23 mouse cellular contexts compared by ENCODE assay signal in the genomic region with DNA sequence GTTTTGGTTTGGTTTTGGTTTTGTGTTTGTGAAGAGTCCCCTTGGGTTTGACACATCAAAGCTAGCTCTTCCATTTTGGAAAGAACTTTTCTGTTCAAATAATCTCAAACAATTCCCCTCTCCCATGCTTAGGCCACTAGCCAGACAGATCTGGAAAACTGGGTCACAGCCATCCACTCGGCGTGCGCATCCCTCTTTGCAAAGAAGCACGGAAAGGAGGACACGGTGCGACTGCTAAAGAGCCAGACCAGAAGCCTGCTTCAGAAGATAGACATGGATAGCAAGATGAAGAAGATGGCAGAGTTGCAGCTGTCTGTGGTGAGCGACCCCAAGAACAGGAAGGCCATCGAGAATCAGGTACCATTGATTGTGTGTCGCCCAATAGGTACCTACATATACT.
DNase-seq lines count a peak whose midpoint lies in the region; ATAC-seq and TF ChIP-seq lines count a peak whose summit lies in the region.
"Had no signal": no experiment of that assay in that cellular context is flagged by ENCODE, and none has a peak within 500 bp of the region (broad histone marks: within the 10 kb centered on the region; RNA-seq: fewer than 3 reads in every experiment).

No protein-coding gene starts in this region.

- H3K4me1 ChIP-seq in intestine, embryonic 15.5 days (replicated peaks): no peaks in the 10 kb centered on the region

- DNase-seq in frontal cortex, adult 2 months (ENCODE audit: extremely low spot score in 1 of 2, low spot score in 1 of 2): no peak
- peak; percentile 41 for DNase-seq in heart, adult 11 months
- no peak for DNase-seq in heart, postnatal 4 days
- DNase-seq in left cerebral cortex, adult 2 months (ENCODE audit: extremely low spot score in 1 of 2, low spot score in 2 of 2): no peak
- DNase-seq in left cerebral cortex, postnatal 4 days: no peak
- DNase-seq in brain, adult 2 months (ENCODE audit: low read depth, low spot score): peak; percentile 52
- DNase-seq: adrenal gland, adult 2 months; adrenal gland, adult 8-10 months; adrenal gland, postnatal 10 days; adrenal gland, postnatal 14 days; adrenal gland, postnatal 25 days; adrenal gland, postnatal 36 days; B cell, adult 2 months; cerebellum, adult 11 months; cerebellum, adult 11-12 months; cerebellum, adult 18-20 months had no signal

- no peak overlapping the region for H3K4me2 ChIP-seq in intestine, embryonic 15.5 days (replicated peaks)

- H3K9ac ChIP-seq in intestine, embryonic 15.5 days: no peak overlapping the region

- intact Hi-C loops in left cerebral cortex, adult 2 months (cut with DNase I): no loop called here
- intact Hi-C loops in left cerebral cortex, postnatal 4 days (cut with DNase I): no loop called here

- TF ChIP-seq CTCF in left cerebral cortex, adult 2 months (IDR thresholded peaks at IDR 0.05): no peak

- 95% methylated on average over 9 of the region's 9 CpGs for WGBS in intestine, embryonic 15.5 days

- no peak overlapping the region for H3K4me3 ChIP-seq in left cerebral cortex, adult 2 months
- no peak overlapping the region for H3K4me3 ChIP-seq in intestine, embryonic 15.5 days (replicated peaks)

- H3K27me3 ChIP-seq in intestine, embryonic 15.5 days (replicated peaks): no peaks in the 10 kb centered on the region
- H3K27me3 ChIP-seq: CH12.LX, Patski had no signal

- ATAC-seq in frontal cortex, adult (ENCODE audit: low TSS enrichment): peak; percentile 64; the same call in 1 of the 2 replicates
- ATAC-seq in intestine, embryonic 15.5 days: no peak
- ATAC-seq: activated CD4-positive, CD25-positive, alpha-beta regulatory T cell, adult 4 months; CD4-positive, CD25-positive, alpha-beta regulatory T cell, adult 4 months; Patski had no signal

- 0 out of 2 replicates have a peak overlapping the region, but pooled peaks have one; percentile 19 for H3K27ac ChIP-seq in left cerebral cortex, adult 2 months
- no peak overlapping the region for H3K27ac ChIP-seq in intestine, embryonic 15.5 days

- no peaks in the 10 kb centered on the region for H3K9me3 ChIP-seq in intestine, embryonic 15.5 days
- H3K9me3 ChIP-seq: G1E had no signal

- H3K36me3 ChIP-seq in intestine, embryonic 15.5 days: no peaks in the 10 kb centered on the region
- H3K36me3 ChIP-seq: G1E had no signal

Comparison
In these comparisons a context has a peak if more than half of its experiments do, and no peak if none do; other contexts are left out.
1. DNase-seq: peak in heart, adult 11 months (single experiment) and brain, adult 2 months (single experiment); none in frontal cortex, adult 2 months (0 of 2), heart, postnatal 4 days (single experiment), left cerebral cortex, adult 2 months (0 of 2) and left cerebral cortex, postnatal 4 days (single experiment).